Mouse (Mus musculus): Measurements from ENCODE around the gene Ehd1. TPM values are rescaled to one million over a fixed set of nuclear protein-coding genes. Genes with fewer than 3 reads are reported as not detected.
A peak's percentile ranks its signal among the peaks of the same experiment; 100 is the strongest.

Ehd1 gene
- polyA plus RNA-seq, 1 experiment from 2014 or later, result 70.0 TPM

- peaks cover 49% of the 10 kb centered on the region for H3K36me3 ChIP-seq
Measured at GRCm38 (mm10) chr19:6347615-6348014, 71.1 kb downstream of the Ehd1 start.

GRCm38 (mm10) chr19:6348717-6349116, 72.2 kb downstream of the Ehd1 start:
- no peak for ATAC-seq (ENCODE audit: extremely low read depth, insufficient number of reproducible peaks, low FRiP score, low TSS enrichment)

More at GRCm38 (mm10) chr19:6347615-6348014, 71.1 kb downstream of the Ehd1 start:
- no peak for ATAC-seq (ENCODE audit: extremely low read depth, insufficient number of reproducible peaks, low FRiP score, low TSS enrichment)
- Histone ChIP-seq H3K9ac (no peak overlapping the region), H3K4me1 (peaks cover 38% of the 10 kb centered on the region), H3K27me3 (replicated peaks) (no peaks in the 10 kb centered on the region), H3K27ac (replicated peaks) (no peak overlapping the region), H3K9me3 (no peaks in the 10 kb centered on the region), H3K4me2 (no peak overlapping the region), H3K4me3 (no peak overlapping the region)
- 94% methylated on average over 4 of the region's 4 CpGs for WGBS

GRCm38 (mm10) chr19:6349215-6349983, 72.9 kb downstream of the Ehd1 start:
- Histone ChIP-seq H3K27ac (replicated peaks) (peak overlapping the region; percentile 61), H3K9ac (0 out of 2 replicates have a peak overlapping the region, but pooled peaks have one; percentile 51), H3K9me3 (no peaks in the 10 kb centered on the region), H3K4me1 (peaks cover 45% of the 10 kb centered on the region), H3K27me3 (replicated peaks) (no peaks in the 10 kb centered on the region), H3K4me3 (no peak overlapping the region), H3K36me3 (peaks cover 59% of the 10 kb centered on the region), H3K4me2 (no peak overlapping the region)
- peak; percentile 23; the same call in 1 of the 2 replicates for ATAC-seq (ENCODE audit: extremely low read depth, insufficient number of reproducible peaks, low FRiP score, low TSS enrichment)
- WGBS, result 30% methylated on average over 14 of the region's 14 CpGs

More at GRCm38 (mm10) chr19:6348717-6349116, 72.2 kb downstream of the Ehd1 start:
- no peak overlapping the region for H3K4me3 ChIP-seq
- 32% methylated on average over 9 of the region's 9 CpGs for WGBS
- peaks cover 59% of the 10 kb centered on the region for H3K36me3 ChIP-seq
- peak overlapping the region; percentile 61 for H3K27ac ChIP-seq (replicated peaks)
- peaks cover 41% of the 10 kb centered on the region for H3K4me1 ChIP-seq
- no peaks in the 10 kb centered on the region for H3K9me3 ChIP-seq
- H3K9ac ChIP-seq, result peak overlapping the region; percentile 51; the same call in 1 of the 2 replicates
- H3K27me3 ChIP-seq (replicated peaks), result no peaks in the 10 kb centered on the region
- H3K4me2 ChIP-seq, result no peak overlapping the region

MicroRNA genes within 50 kb of the gene (microRNA counts, 519-probe panel; counts per million panel counts)
- 209 counts per million, percentile 61 among the panel's probes with 10 or more counts for microRNA mmu-miR-192

Small RNA genes within 50 kb of the gene (microRNA-seq; reads per million reads assigned to microRNA genes)
- gene Mir192 (66.3 reads per million, percentile 49 among the genes with 10 or more reads in this experiment), gene Mir194-2 (46.7 reads per million, percentile 43 among the genes with 10 or more reads in this experiment), gene Mir6989 (not detected)

Other genes starting within 250 kb of the Ehd1 start
- 17.6 and 18.6 TPM in 2 replicates for gene Syvn1, start 230.1 kb upstream of the Ehd1 start, polyA plus RNA-seq (2015; fragmentation: Nextera tagmentation; extraction: Ambion mirVana)
- gene Mrpl49, start 218.9 kb upstream of the Ehd1 start, polyA plus RNA-seq (2015; fragmentation: Nextera tagmentation; extraction: Ambion mirVana), result 59.8 and 66.3 TPM in 2 replicates
- gene Fau, start 218.9 kb upstream of the Ehd1 start, polyA plus RNA-seq (2015; fragmentation: Nextera tagmentation; extraction: Ambion mirVana), result 467 and 540 TPM in 2 replicates
- gene Znhit2, start 215.5 kb upstream of the Ehd1 start, polyA plus RNA-seq (2015; fragmentation: Nextera tagmentation; extraction: Ambion mirVana), result 21.1 and 23.1 TPM in 2 replicates
- 7.8 and 8.0 TPM in 2 replicates for gene Tm7sf2, start 208.4 kb upstream of the Ehd1 start, polyA plus RNA-seq (2015; fragmentation: Nextera tagmentation; extraction: Ambion mirVana)
- gene Vps51, start 199.5 kb upstream of the Ehd1 start, polyA plus RNA-seq (2015; fragmentation: Nextera tagmentation; extraction: Ambion mirVana), result 48.1 and 48.4 TPM in 2 replicates
- not detected in 2 replicates for gene Tmem262, start 196.7 kb upstream of the Ehd1 start, polyA plus RNA-seq (2015; fragmentation: Nextera tagmentation; extraction: Ambion mirVana)
- 0.83 and 0.92 TPM in 2 replicates for gene Gm28374, start 194.5 kb upstream of the Ehd1 start, polyA plus RNA-seq (2015; fragmentation: Nextera tagmentation; extraction: Ambion mirVana)
- gene Zfpl1, start 191.8 kb upstream of the Ehd1 start, polyA plus RNA-seq (2015; fragmentation: Nextera tagmentation; extraction: Ambion mirVana), result 50.7 and 53.7 TPM in 2 replicates
- gene Cdca5, start 191.7 kb upstream of the Ehd1 start, polyA plus RNA-seq (2015; fragmentation: Nextera tagmentation; extraction: Ambion mirVana), result 27.4 and 27.6 TPM in 2 replicates
- gene AC131692.1, start 182.3 kb upstream of the Ehd1 start, polyA plus RNA-seq (2015; fragmentation: Nextera tagmentation; extraction: Ambion mirVana), result 0.20 and 0.28 TPM in 2 replicates
- 0.09 and 0.24 TPM in 2 replicates for gene Naaladl1, start 170.9 kb upstream of the Ehd1 start, polyA plus RNA-seq (2015; fragmentation: Nextera tagmentation; extraction: Ambion mirVana)
- 30.8 and 33.0 TPM in 2 replicates for gene Sac3d1, start 158.1 kb upstream of the Ehd1 start, polyA plus RNA-seq (2015; fragmentation: Nextera tagmentation; extraction: Ambion mirVana)
- gene Snx15, start 148.4 kb upstream of the Ehd1 start, polyA plus RNA-seq (2015; fragmentation: Nextera tagmentation; extraction: Ambion mirVana), result 21.0 and 23.9 TPM in 2 replicates
- not detected in 2 replicates for gene Batf2, start 135.7 kb upstream of the Ehd1 start, polyA plus RNA-seq (2015; fragmentation: Nextera tagmentation; extraction: Ambion mirVana)
- gene Arl2, start 135.2 kb upstream of the Ehd1 start, polyA plus RNA-seq (2015; fragmentation: Nextera tagmentation; extraction: Ambion mirVana), result 83.0 and 85.6 TPM in 2 replicates
- not detected in 2 replicates for gene Majin, start 92.3 kb upstream of the Ehd1 start, polyA plus RNA-seq (2015; fragmentation: Nextera tagmentation; extraction: Ambion mirVana)
- gene Gpha2, start 50.3 kb upstream of the Ehd1 start, polyA plus RNA-seq (2015; fragmentation: Nextera tagmentation; extraction: Ambion mirVana), result 0.34 TPM in 1 of 2 replicates, not detected in the other
- 20.7 and 21.2 TPM in 2 replicates for gene Ppp2r5b, start 40.9 kb upstream of the Ehd1 start, polyA plus RNA-seq (2015; fragmentation: Nextera tagmentation; extraction: Ambion mirVana)
- 6.5 and 7.1 TPM in 2 replicates for gene Atg2a, start 35.1 kb upstream of the Ehd1 start, polyA plus RNA-seq (2015; fragmentation: Nextera tagmentation; extraction: Ambion mirVana)
- 0.45 and 0.60 TPM in 2 replicates for gene Cdc42bpg, start 29.7 kb downstream of the Ehd1 start, polyA plus RNA-seq (2015; fragmentation: Nextera tagmentation; extraction: Ambion mirVana)
- 46.9 and 48.1 TPM in 2 replicates for gene Men1, start 58.3 kb downstream of the Ehd1 start, polyA plus RNA-seq (2015; fragmentation: Nextera tagmentation; extraction: Ambion mirVana)
- 12.5 and 13.5 TPM in 2 replicates for gene Map4k2, start 64.4 kb downstream of the Ehd1 start, polyA plus RNA-seq (2015; fragmentation: Nextera tagmentation; extraction: Ambion mirVana)
- gene Sf1, start 87.0 kb downstream of the Ehd1 start, polyA plus RNA-seq (2015; fragmentation: Nextera tagmentation; extraction: Ambion mirVana), result 89.2 and 89.7 TPM in 2 replicates
- 203 and 219 TPM in 2 replicates for gene Pygm, start 107.7 kb downstream of the Ehd1 start, polyA plus RNA-seq (2015; fragmentation: Nextera tagmentation; extraction: Ambion mirVana)
- 38.4 and 53.6 TPM in 2 replicates for gene Rasgrp2, start 122.6 kb downstream of the Ehd1 start, polyA plus RNA-seq (2015; fragmentation: Nextera tagmentation; extraction: Ambion mirVana)
- gene Nrxn2, start 142.0 kb downstream of the Ehd1 start, polyA plus RNA-seq (2015; fragmentation: Nextera tagmentation; extraction: Ambion mirVana), result 0.52 and 0.70 TPM in 2 replicates

Data from heart, embryonic 13.5 days (tissue).